Mouse (Mus musculus) hindbrain, embryonic 14.5 days (tissue): ENCODE measurements around the gene Dstyk. TPM values are rescaled to one million over a fixed set of nuclear protein-coding genes. Genes with fewer than 3 reads are reported as not detected.
"Not testable (repeated sequence)": the region's sequence is repeated elsewhere in the genome, so short reads cannot be mapped to it uniquely, and the experiment has no call there.

Experiments
- ATAC-seq: fragments of 200-750 bp; cut with Nextera tagmentation; 2 replicates; pipeline ENCODE4 v1.8.0; 2017; ENCODE audit warnings: moderate number of reproducible peaks, mild to moderate bottlenecking, moderate TSS enrichment, moderate library complexity; ENCODE audit not compliant: low FRiP score
- DNase-seq: peaks from one replicate; pipeline ENCODE4 v3.0.0-alpha.2; 2015; ENCODE audit warnings: low spot score
- H3K27ac ChIP-seq: fragments of 300-500 bp; sonication (generic); 2 replicates; pipeline ENCODE4 v1.5.1; 2014; ENCODE audit warnings: mild to moderate bottlenecking, moderate library complexity
- H3K27me3 ChIP-seq: fragments of 300-500 bp; sonication (generic); 2 replicates; pipeline ENCODE4 v1.6.1; 2014; ENCODE audit warnings: mild to moderate bottlenecking, low read length, mixed read lengths; ENCODE audit not compliant: control insufficient read depth, insufficient read depth
- H3K36me3 ChIP-seq: fragments of 300-500 bp; sonication (generic); replicated peaks from 2 replicates; pipeline ENCODE4 v1.6.1; 2014; ENCODE audit not compliant: control insufficient read depth, insufficient read depth
- H3K4me1 ChIP-seq: fragments of 300-500 bp; sonication (generic); replicated peaks from 2 replicates; pipeline ENCODE4 v1.6.1; 2014; ENCODE audit warnings: antibody characterized with exemption, low read length, mixed read lengths; ENCODE audit not compliant: control insufficient read depth, insufficient read depth
- H3K4me2 ChIP-seq: fragments of 300-500 bp; sonication (generic); replicated peaks from 2 replicates; pipeline ENCODE4 v1.6.1; 2014; ENCODE audit warnings: mild to moderate bottlenecking, moderate library complexity
- H3K4me3 ChIP-seq: fragments of 300-500 bp; sonication (generic); replicated peaks from 2 replicates; pipeline ENCODE4 v1.5.1; 2014; ENCODE audit warnings: mild to moderate bottlenecking, low read length
- H3K9ac ChIP-seq: fragments of 300-500 bp; sonication (generic); 2 replicates; pipeline ENCODE4 v1.6.1; 2014
- H3K9me3 ChIP-seq: fragments of 300-500 bp; sonication (generic); 2 replicates; pipeline ENCODE4 v1.6.1; 2016; ENCODE audit warnings: low read length; ENCODE audit not compliant: control insufficient read depth
- WGBS: fragments of 180-500 bp; shearing (Covaris S2); extraction: QIAGEN DNeasy Blood & Tissue Kit; methylation state at CpG from one replicate; pipeline ENCODE4 v1.1.7; 2014; 5-methylcytosine and 5-hydroxymethylcytosine counted together
- polyA plus RNA-seq: library from polyadenylated mRNA; unstranded; fragments of >200 nt; fragmentation: Nextera tagmentation; extraction: Ambion mirVana; gene quantifications from 2 replicates; pipeline ENCODE4 v1.2.1, GENCODE M21; 2014

Dstyk gene
- polyA plus RNA-seq, 1 experiment from 2014 or later, result 10.0 TPM

- Histone ChIP-seq H3K36me3 (peaks cover 50% of the 10 kb centered on the region), H3K4me3 (no peak overlapping the region), H3K9me3 (no peaks in the 10 kb centered on the region), H3K4me1 (no peaks in the 10 kb centered on the region), H3K27me3 (no peaks in the 10 kb centered on the region), H3K9ac (no peak overlapping the region), H3K4me2 (no peak overlapping the region), H3K27ac (no peak overlapping the region)
- no peak for DNase-seq
- no peak for ATAC-seq
- 92% methylated on average over 5 of the region's 5 CpGs for WGBS
Observed at GRCm38 (mm10) chr1:132464651-132465050, 47.3 kb downstream of the Dstyk start.

- no peaks in the 10 kb centered on the region for H3K4me1 ChIP-seq
- no peak overlapping the region for H3K27ac ChIP-seq
- DNase-seq (no peak), ATAC-seq (no peak)
- no peak overlapping the region for H3K9ac ChIP-seq
- no peak overlapping the region for H3K4me2 ChIP-seq
- H3K36me3 ChIP-seq, result peaks cover 25% of the 10 kb centered on the region
- no peak overlapping the region for H3K4me3 ChIP-seq
- no peaks in the 10 kb centered on the region for H3K9me3 ChIP-seq
- no peaks in the 10 kb centered on the region for H3K27me3 ChIP-seq
Observed at GRCm38 (mm10) chr1:132468926-132469325, 51.6 kb downstream of the Dstyk start.

- no peak for ATAC-seq
- Histone ChIP-seq H3K4me2 (no peak overlapping the region), H3K9ac (no peak overlapping the region), H3K4me1 (no peaks in the 10 kb centered on the region), H3K27ac (no peak overlapping the region), H3K9me3 (no peaks in the 10 kb centered on the region), H3K36me3 (peaks cover 19% of the 10 kb centered on the region), H3K4me3 (no peak overlapping the region), H3K27me3 (no peaks in the 10 kb centered on the region)
- 93% methylated on average over 7 of the region's 7 CpGs for WGBS
- DNase-seq, result no peak
Observed at GRCm38 (mm10) chr1:132469519-132469918, 52.2 kb downstream of the Dstyk start.

- ATAC-seq, H3K27ac ChIP-seq, H3K4me1 ChIP-seq, H3K27me3 ChIP-seq, H3K9ac ChIP-seq, H3K4me3 ChIP-seq, DNase-seq, H3K4me2 ChIP-seq, H3K9me3 ChIP-seq: not testable (repeated sequence)
- H3K36me3 ChIP-seq, result peaks cover 14% of the 10 kb centered on the region; the same call in 1 of the 2 replicates
- 93% methylated on average over 1 of the region's 1 CpGs for WGBS
Observed at GRCm38 (mm10) chr1:132470031-132470430, 52.7 kb downstream of the Dstyk start.

- ATAC-seq (no peak), DNase-seq (no peak)
- Histone ChIP-seq H3K36me3 (peaks cover 7% of the 10 kb centered on the region; the same call in 1 of the 2 replicates), H3K4me2 (no peak overlapping the region), H3K4me3 (no peak overlapping the region), H3K27me3 (no peaks in the 10 kb centered on the region), H3K27ac (no peak overlapping the region), H3K9ac (no peak overlapping the region), H3K9me3 (no peaks in the 10 kb centered on the region), H3K4me1 (peaks cover 5% of the 10 kb centered on the region; the same call in 1 of the 2 replicates)
- 91% methylated on average over 2 of the region's 2 CpGs for WGBS
Observed at GRCm38 (mm10) chr1:132471032-132471431, 53.7 kb downstream of the Dstyk start.

- H3K4me1 ChIP-seq, result peaks cover 10% of the 10 kb centered on the region
- no peak overlapping the region for H3K4me2 ChIP-seq
- WGBS, result 90% methylated on average over 5 of the region's 5 CpGs
- no peaks in the 10 kb centered on the region for H3K9me3 ChIP-seq
- DNase-seq, result no peak
- H3K27me3 ChIP-seq, result no peaks in the 10 kb centered on the region
- no peak overlapping the region for H3K27ac ChIP-seq
- H3K9ac ChIP-seq, result no peak overlapping the region
- no peak overlapping the region for H3K4me3 ChIP-seq
- peaks cover 4% of the 10 kb centered on the region; the same call in 1 of the 2 replicates for H3K36me3 ChIP-seq
- ATAC-seq, result no peak
Observed at GRCm38 (mm10) chr1:132471499-132471898, 54.1 kb downstream of the Dstyk start.

GRCm38 (mm10) chr1:132472537-132472936, 55.2 kb downstream of the Dstyk start:
- Histone ChIP-seq H3K4me2 (no peak overlapping the region), H3K36me3 (no peaks in the 10 kb centered on the region), H3K4me1 (peaks cover 10% of the 10 kb centered on the region), H3K9me3 (no peaks in the 10 kb centered on the region), H3K27me3 (no peaks in the 10 kb centered on the region), H3K9ac (no peak overlapping the region), H3K4me3 (no peak overlapping the region), H3K27ac (no peak overlapping the region)
- ATAC-seq (no peak), DNase-seq (peak; percentile 28)
- 68% methylated on average over 5 of the region's 5 CpGs for WGBS

GRCm38 (mm10) chr1:132474496-132474895, 57.1 kb downstream of the Dstyk start:
- Histone ChIP-seq H3K36me3 (no peaks in the 10 kb centered on the region), H3K4me3 (no peak overlapping the region), H3K4me2 (no peak overlapping the region), H3K27me3 (no peaks in the 10 kb centered on the region), H3K27ac (no peak overlapping the region), H3K4me1 (peaks cover 21% of the 10 kb centered on the region), H3K9me3 (no peaks in the 10 kb centered on the region), H3K9ac (no peak overlapping the region)
- ATAC-seq, result no peak
- 76% methylated on average over 1 of the region's 1 CpGs for WGBS
- DNase-seq, result no peak

- WGBS, result 7% methylated on average over 9 of the region's 9 CpGs
- DNase-seq (no peak), ATAC-seq (peak; percentile 44)
Observed at GRCm38 (mm10) chr1:132476575-132476927, 59.2 kb downstream of the Dstyk start.

More at GRCm38 (mm10) chr1:132476575-132476927, 59.2 kb downstream of the Dstyk start:
- H3K9me3 ChIP-seq, result no peaks in the 10 kb centered on the region
- no peaks in the 10 kb centered on the region for H3K36me3 ChIP-seq
- peaks cover 21% of the 10 kb centered on the region for H3K4me1 ChIP-seq
- H3K4me3 ChIP-seq, result peak overlapping the region; percentile 74
- H3K27ac ChIP-seq, result peak overlapping the region; percentile 65
- H3K27me3 ChIP-seq, result no peaks in the 10 kb centered on the region
- peak overlapping the region; percentile 73 for H3K9ac ChIP-seq
- H3K4me2 ChIP-seq, result peak overlapping the region; percentile 71
